Mouse (Mus musculus) liver, embryonic 14 days (tissue): ENCODE measurements around the gene Chd5. TPM values are rescaled to one million over a fixed set of nuclear protein-coding genes. Genes with fewer than 3 reads are reported as not detected.

Experiments
- polyA plus RNA-seq: library from polyadenylated mRNA; depleted of rRNA; stranded (reverse); fragments of >200 nt; gene quantifications from 2 replicates; pipeline ENCODE4 v1.2.3, GENCODE M21; 2012; rRNA removed

The Chd5 gene
- polyA plus RNA-seq: 0.06 and 0.07 TPM in 2 replicates

GRCm38 (mm10) chr4:152338419-152339292, at the start of gene Chd5:
Chd5 (plus strand) TSS chr4:152338651.

GRCm38 (mm10) chr4:152291562-152291961, 46.9 kb upstream of the Chd5 start, which contains the start of gene Hes3:
Hes3 (minus strand) TSS chr4:152291662.

DNA sequence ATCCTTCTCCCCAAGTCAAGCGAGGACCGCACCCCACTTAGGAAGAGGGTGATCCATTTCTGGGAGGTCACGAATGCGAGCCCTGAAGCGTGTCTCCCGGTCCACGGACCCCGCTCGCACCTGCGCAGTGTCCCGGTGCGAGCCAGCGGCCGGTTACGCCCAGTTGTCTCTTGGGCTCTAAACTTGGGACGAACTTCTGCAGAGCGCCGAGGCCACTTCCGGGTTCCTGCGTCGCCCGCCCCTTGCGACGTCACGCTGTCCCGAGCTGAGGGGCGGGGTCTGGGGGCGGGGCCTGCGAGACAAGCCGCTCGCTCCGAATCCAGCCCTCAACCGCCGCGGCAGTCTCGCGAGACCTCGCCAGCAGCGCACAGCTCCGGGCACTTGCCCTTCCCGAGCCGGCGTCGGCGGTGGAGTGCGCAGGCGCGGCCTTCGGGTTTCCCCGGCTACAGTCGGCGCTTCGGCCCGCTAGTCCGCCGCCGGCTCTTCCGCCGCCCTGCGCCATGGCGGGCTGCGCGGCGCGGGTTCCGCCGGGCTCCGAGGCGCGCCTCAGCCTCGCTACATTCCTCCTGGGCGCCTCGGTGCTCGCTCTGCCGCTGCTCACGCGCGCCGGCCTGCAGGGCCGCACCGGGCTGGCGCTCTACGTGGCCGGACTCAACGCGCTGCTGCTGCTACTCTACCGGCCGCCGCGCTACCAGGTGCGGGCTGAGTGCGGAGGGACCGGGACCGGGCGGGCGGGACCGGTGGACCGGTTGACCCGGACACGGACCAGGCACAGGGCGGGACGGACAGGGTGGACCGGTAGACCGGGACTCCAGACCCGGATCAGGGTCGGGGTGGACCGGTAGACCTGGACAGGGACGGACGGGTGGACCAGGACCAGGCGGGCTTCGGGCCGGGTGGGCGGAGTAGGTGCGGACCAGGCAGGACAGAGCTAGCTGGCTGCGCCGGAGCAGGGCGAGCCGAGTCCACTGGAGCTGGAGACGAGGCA, 41.3 kb upstream of the Chd5 start, which contains the start of gene Icmt:
Gene Icmt, plus strand, starts transcription at position 354 of the 988 bp plus-strand sequence.

DNA sequence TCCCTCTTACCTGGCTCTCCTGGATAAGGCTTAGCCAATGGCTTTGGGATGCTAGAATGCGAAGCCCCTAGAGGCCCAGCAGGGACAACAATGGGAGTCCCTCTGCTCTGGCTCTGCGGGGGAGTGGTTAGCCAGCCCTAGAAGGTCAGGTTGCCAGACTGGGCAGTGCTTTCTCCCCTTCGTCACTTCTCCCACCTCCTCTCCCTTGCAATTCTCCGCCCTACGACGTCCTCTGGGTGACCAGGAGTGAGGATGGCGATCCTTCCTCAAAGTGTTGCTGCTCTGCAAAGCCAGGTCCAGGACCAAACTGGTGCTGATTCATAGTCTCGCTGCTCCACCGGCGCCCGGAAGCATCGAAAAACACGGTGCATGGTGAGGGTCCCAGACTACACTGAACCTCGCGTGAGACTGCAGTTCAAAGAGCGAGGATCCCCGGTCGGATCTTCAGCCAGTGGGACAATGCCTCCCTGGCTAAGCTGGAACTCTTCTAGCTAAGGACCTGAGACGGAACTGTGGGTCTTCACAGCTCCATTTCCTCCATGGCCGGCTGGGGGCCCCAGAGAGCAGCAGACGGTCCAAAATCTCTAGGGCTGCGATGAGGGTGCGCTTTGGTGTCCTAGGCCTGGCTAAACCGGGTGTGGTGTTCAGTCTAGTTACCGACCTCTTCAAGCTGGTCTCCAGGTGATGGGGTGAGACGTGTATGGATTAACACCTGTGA, 19.8 kb upstream of the Chd5 start, which contains the start of gene Rnf207:
Gene Rnf207, minus strand, starts transcription at position 477 of the 718 bp plus-strand sequence.

DNA sequence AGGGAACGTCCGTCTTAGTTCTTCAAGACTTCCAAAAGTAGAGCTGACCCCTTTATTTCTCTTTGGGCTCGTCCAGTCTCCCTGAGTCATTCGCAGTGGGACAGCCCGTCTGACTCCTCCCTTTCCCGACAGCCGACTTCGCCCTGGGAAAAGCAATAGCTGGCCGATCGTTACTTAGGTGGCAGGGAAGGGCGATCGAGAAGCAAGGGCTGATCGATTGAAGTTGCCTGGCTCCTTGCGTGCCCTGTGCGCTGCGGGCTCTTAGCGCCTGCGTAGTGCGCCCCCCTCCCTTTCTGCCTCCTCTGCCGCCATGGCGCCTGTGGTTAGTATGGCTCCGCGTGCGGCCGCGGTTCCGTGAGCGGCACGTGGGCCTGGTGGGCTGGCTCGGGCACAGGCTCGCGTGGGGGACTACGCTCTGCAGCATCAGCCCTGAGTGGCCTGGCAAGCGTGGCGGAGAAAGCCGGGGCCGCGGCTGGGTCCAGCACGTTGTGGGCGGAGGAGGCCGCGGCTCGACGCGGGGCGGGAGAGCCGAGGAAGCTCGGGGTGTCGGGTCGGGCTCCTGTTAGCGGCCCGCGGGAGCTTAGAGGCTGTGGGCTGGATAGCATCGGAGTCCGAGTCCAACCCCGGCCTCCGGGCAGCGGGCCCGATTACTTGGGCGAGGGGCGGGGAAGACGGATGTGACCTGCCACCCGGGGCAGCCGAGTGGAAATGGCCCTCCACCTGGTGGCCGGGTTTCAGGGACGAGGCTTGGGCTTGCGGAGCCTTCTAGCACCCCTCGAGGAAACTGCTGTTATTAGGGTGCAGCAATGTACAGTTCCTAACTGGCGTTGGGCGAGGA, 12.7 kb upstream of the Chd5 start, which contains the start of gene Rpl22:
Gene Rpl22, plus strand, starts transcription at position 169 of the 838 bp plus-strand sequence.

Other genes with a start within 250 kb of the Chd5 start
- 0.75 and 0.84 TPM in 2 replicates for gene Tnfrsf25, start 222.7 kb upstream of the Chd5 start, polyA plus RNA-seq
- gene Espn, start 186.3 kb upstream of the Chd5 start, polyA plus RNA-seq: 1.3 and 1.4 TPM in 2 replicates
- gene Hes2, start 179.8 kb upstream of the Chd5 start, polyA plus RNA-seq: 0.01 and 0.10 TPM in 2 replicates
- 12.1 and 14.0 TPM in 2 replicates for gene Acot7, start 160.5 kb upstream of the Chd5 start, polyA plus RNA-seq
- 0.84 and 1.3 TPM in 2 replicates for gene Gpr153, start 64.4 kb upstream of the Chd5 start, polyA plus RNA-seq
- 0.01 TPM in 1 of 2 replicates, not detected in the other for gene Hes3, start 47.0 kb upstream of the Chd5 start, polyA plus RNA-seq
- gene Icmt, start 41.4 kb upstream of the Chd5 start, polyA plus RNA-seq: 5.6 and 6.3 TPM in 2 replicates
- 0.10 TPM in 2 replicates for gene Rnf207, start 19.7 kb upstream of the Chd5 start, polyA plus RNA-seq
- gene Rpl22, start 12.9 kb upstream of the Chd5 start, polyA plus RNA-seq: 539 and 591 TPM in 2 replicates
- gene Nphp4, start 138.1 kb downstream of the Chd5 start, polyA plus RNA-seq: 0.09 and 0.10 TPM in 2 replicates
- gene Kcnab2, start 139.2 kb downstream of the Chd5 start, polyA plus RNA-seq: 2.9 and 3.6 TPM in 2 replicates